Mouse (Mus musculus): ENCODE results near the gene Tmc5. TPM values are rescaled to one million over a fixed set of nuclear protein-coding genes. Genes with fewer than 3 reads are reported as not detected.

Gene Tmc5
- polyA plus RNA-seq, 1 experiment from 2014 or later, result 0.10 TPM

DNA sequence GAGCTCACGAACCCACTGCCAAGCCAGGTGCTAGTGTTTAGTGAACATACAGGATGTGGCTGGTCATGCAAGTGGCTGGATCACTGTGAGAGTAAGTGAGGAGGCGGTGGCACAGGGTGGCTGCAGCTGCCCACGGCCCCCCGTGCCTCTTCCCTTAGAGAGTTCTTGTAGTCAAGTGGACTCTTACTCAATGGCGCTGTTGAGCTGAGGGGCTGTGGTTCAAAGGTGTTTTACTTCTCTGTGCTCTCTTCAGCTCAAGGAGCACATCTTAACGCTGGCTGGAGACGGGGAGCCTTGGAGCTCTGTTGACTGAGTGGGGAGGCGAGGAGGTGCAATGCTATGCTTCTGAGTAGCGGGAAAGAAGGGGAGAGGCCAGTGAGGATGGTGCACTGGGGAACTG lies 126.8 kb downstream of the Tmc5 start:
- WGBS (ENCODE audit: insufficient replicate concordance), result 86% methylated on average over 9 of the region's 9 CpGs
- ATAC-seq (replicated peaks; ENCODE audit: insufficient number of reproducible peaks, low FRiP score, low TSS enrichment), result no peak
- no peak overlapping the region for H3K27ac ChIP-seq (ENCODE audit: low read depth, low read length)
- H3K4me1 ChIP-seq (ENCODE audit: control insufficient read depth, insufficient read depth, low read length), result no peaks in the 10 kb centered on the region
- H3K9ac ChIP-seq (ENCODE audit: low read depth, low read length), result no peak overlapping the region
- no peak overlapping the region for H3K4me2 ChIP-seq
- no peaks in the 10 kb centered on the region for H3K9me3 ChIP-seq (replicated peaks; ENCODE audit: control insufficient read depth, low read length)
- no peak overlapping the region for H3K4me3 ChIP-seq (ENCODE audit: low read depth, low read length)
- H3K27me3 ChIP-seq (ENCODE audit: control insufficient read depth, insufficient read depth, low read length), result no peaks in the 10 kb centered on the region
- peaks cover 6% of the 10 kb centered on the region for H3K36me3 ChIP-seq (ENCODE audit: control insufficient read depth, insufficient read depth, low read length)

Other genes starting within 250 kb of the Tmc5 start
- 0.39 and 1.0 TPM in 2 replicates for gene Syt17, start 149.1 kb upstream of the Tmc5 start, polyA plus RNA-seq (2014; fragmentation: Nextera tagmentation; extraction: Ambion mirVana)
- gene Itpripl2, start 105.3 kb upstream of the Tmc5 start, polyA plus RNA-seq (2014; fragmentation: Nextera tagmentation; extraction: Ambion mirVana), result 1.2 and 1.4 TPM in 2 replicates
- 144 and 164 TPM in 2 replicates for gene Coq7, start 63.9 kb upstream of the Tmc5 start, polyA plus RNA-seq (2014; fragmentation: Nextera tagmentation; extraction: Ambion mirVana)
- 1.9 and 2.6 TPM in 2 replicates for gene Tmc7, start 12.6 kb upstream of the Tmc5 start, polyA plus RNA-seq (2014; fragmentation: Nextera tagmentation; extraction: Ambion mirVana)
- gene Gde1, start 108.5 kb downstream of the Tmc5 start, polyA plus RNA-seq (2014; fragmentation: Nextera tagmentation; extraction: Ambion mirVana), result 70.6 and 71.6 TPM in 2 replicates
- 4.6 and 5.9 TPM in 2 replicates for gene Ccp110, start 115.3 kb downstream of the Tmc5 start, polyA plus RNA-seq (2014; fragmentation: Nextera tagmentation; extraction: Ambion mirVana)
- gene Vps35l, start 142.9 kb downstream of the Tmc5 start, polyA plus RNA-seq (2014; fragmentation: Nextera tagmentation; extraction: Ambion mirVana), result 48.1 and 49.0 TPM in 2 replicates

All from heart, embryonic 11.5 days (tissue).